Mouse (Mus musculus) heart, postnatal 0 days (tissue): ENCODE results near the gene Cybc1. TPM values are rescaled to one million over a fixed set of nuclear protein-coding genes. Genes with fewer than 3 reads are reported as not detected.

Experiments
- ATAC-seq: fragments of 200-750 bp; cut with Nextera tagmentation; 2 replicates; pipeline ENCODE4 v1.8.0; 2017; ENCODE audit warnings: low read depth, moderate number of reproducible peaks, moderate library complexity; ENCODE audit not compliant: insufficient read depth
- DNase-seq: peaks from one replicate; pipeline ENCODE4 v3.0.0-alpha.2; 2016; ENCODE audit warnings: low spot score
- H3K27ac ChIP-seq: fragments of 300-500 bp; sonication (generic); 2 replicates; pipeline ENCODE4 v1.5.1; 2014; ENCODE audit warnings: low read depth, mild to moderate bottlenecking
- H3K27me3 ChIP-seq: fragments of 300-500 bp; sonication (generic); 2 replicates; pipeline ENCODE4 v1.6.1; 2014; ENCODE audit warnings: low read length, mixed read lengths; ENCODE audit not compliant: control insufficient read depth, insufficient read depth
- H3K36me3 ChIP-seq: fragments of 300-500 bp; sonication (generic); replicated peaks from 2 replicates; pipeline ENCODE4 v1.6.1; 2014; ENCODE audit warnings: low read length, mixed read lengths; ENCODE audit not compliant: control insufficient read depth, insufficient read depth
- H3K4me1 ChIP-seq: fragments of 300-500 bp; sonication (generic); 2 replicates; pipeline ENCODE4 v1.6.1; 2014; ENCODE audit warnings: antibody characterized with exemption; ENCODE audit not compliant: control insufficient read depth, insufficient read depth
- H3K4me2 ChIP-seq: fragments of 300-500 bp; sonication (generic); 2 replicates; pipeline ENCODE4 v1.6.1; 2014; ENCODE audit warnings: low read depth, mild to moderate bottlenecking, low read length, moderate library complexity
- H3K4me3 ChIP-seq: fragments of 300-500 bp; sonication (generic); 2 replicates; pipeline ENCODE4 v1.5.1; 2014; ENCODE audit warnings: low read depth, low read length
- H3K9ac ChIP-seq: fragments of 300-500 bp; sonication (generic); replicated peaks from 2 replicates; pipeline ENCODE4 v1.6.1; 2014; ENCODE audit warnings: low read depth, low read length, mixed read lengths
- H3K9me3 ChIP-seq: fragments of 300-500 bp; sonication (generic); replicated peaks from 2 replicates; pipeline ENCODE4 v1.6.1; 2016; ENCODE audit warnings: low read length; ENCODE audit not compliant: control insufficient read depth
- CTCF ChIP-seq: IDR thresholded peaks from 2 replicates; pipeline ENCODE4 v1.5.1; 2016; ENCODE audit warnings: antibody characterized with exemption, control low read depth, low read depth
- EP300 ChIP-seq: IDR thresholded peaks from 2 replicates; pipeline ENCODE4 v1.6.1; 2016; ENCODE audit warnings: antibody characterized with exemption, low read depth
- WGBS: fragments of 180-500 bp; shearing (Covaris S2); extraction: QIAGEN DNeasy Blood & Tissue Kit; methylation state at CpG from one replicate; pipeline ENCODE4 v1.1.7; 2014; 5-methylcytosine and 5-hydroxymethylcytosine counted together
- polyA plus RNA-seq: library from polyadenylated mRNA; unstranded; fragments of >200 nt; fragmentation: Nextera tagmentation; extraction: Ambion mirVana; gene quantifications from 2 replicates; pipeline ENCODE4 v1.2.1, GENCODE M21; 2015
- total RNA-seq: library from RNA; depleted of rRNA; stranded (reverse); fragments of >200 nt; gene quantifications from 2 replicates; pipeline ENCODE4 v1.2.3, GENCODE M21; 2014; ENCODE audit warnings: low replicate concordance

Cybc1 gene
- total and polyA plus RNA-seq, 2 experiments from 2014 or later: 12.4 to 13.0 TPM

- Histone ChIP-seq H3K4me1 (peaks cover 19% of the 10 kb centered on the region), H3K27ac (peak overlapping the region; percentile 99), H3K9ac (no peak overlapping the region), H3K4me2 (peak overlapping the region; percentile 73), H3K9me3 (no peaks in the 10 kb centered on the region), H3K4me3 (no peak overlapping the region), H3K27me3 (no peaks in the 10 kb centered on the region), H3K36me3 (no peaks in the 10 kb centered on the region)
- no peak for DNase-seq
- ATAC-seq: no peak
- WGBS: 31% methylated on average over 9 of the region's 9 CpGs
- TF ChIP-seq CTCF: peak; percentile 46
- TF ChIP-seq EP300: no peak
Observed at GRCm38 (mm10) chr11:121235475-121236238, 6.5 kb upstream of the Cybc1 start.

GRCm38 (mm10) chr11:121232706-121233105 is 3.6 kb upstream of the Cybc1 start:
- H3K27ac ChIP-seq: peak overlapping the region; percentile 7; the same call in 1 of the 2 replicates
- H3K4me1 ChIP-seq: peaks cover 16% of the 10 kb centered on the region
- no peak for DNase-seq
- no peaks in the 10 kb centered on the region for H3K36me3 ChIP-seq
- H3K4me3 ChIP-seq: no peak overlapping the region
- no peak overlapping the region for H3K9ac ChIP-seq
- no peak for TF ChIP-seq CTCF
- no peak for TF ChIP-seq EP300
- no peaks in the 10 kb centered on the region for H3K27me3 ChIP-seq
- no peak overlapping the region for H3K4me2 ChIP-seq
- H3K9me3 ChIP-seq: no peaks in the 10 kb centered on the region
- WGBS: 20% methylated on average over 4 of the region's 4 CpGs
- ATAC-seq: no peak

GRCm38 (mm10) chr11:121231628-121232291 is 2.6 kb upstream of the Cybc1 start:
- H3K4me1 ChIP-seq: peaks cover 17% of the 10 kb centered on the region
- no peaks in the 10 kb centered on the region for H3K27me3 ChIP-seq
- H3K9ac ChIP-seq: no peak overlapping the region
- no peaks in the 10 kb centered on the region; the same call in 1 of the 2 replicates for H3K36me3 ChIP-seq
- H3K9me3 ChIP-seq: no peaks in the 10 kb centered on the region
- WGBS: 37% methylated on average over 4 of the region's 4 CpGs
- TF ChIP-seq EP300 (no peak), CTCF (no peak)
- H3K27ac ChIP-seq: peak overlapping the region; percentile 59
- no peak for ATAC-seq
- peak; percentile 64 for DNase-seq
- H3K4me3 ChIP-seq: no peak overlapping the region
- no peak overlapping the region for H3K4me2 ChIP-seq

- Histone ChIP-seq H3K4me3 (no peak overlapping the region), H3K9me3 (no peaks in the 10 kb centered on the region), H3K4me2 (no peak overlapping the region), H3K4me1 (peaks cover 15% of the 10 kb centered on the region), H3K27me3 (no peaks in the 10 kb centered on the region), H3K27ac (peak overlapping the region; percentile 59), H3K9ac (no peak overlapping the region), H3K36me3 (peaks cover 5% of the 10 kb centered on the region; the same call in 1 of the 2 replicates)
- WGBS: 81% methylated on average over 4 of the region's 4 CpGs
- ATAC-seq (no peak), DNase-seq (no peak)
- TF ChIP-seq CTCF (no peak), EP300 (no peak)
Observed at GRCm38 (mm10) chr11:121231191-121231590, 2.1 kb upstream of the Cybc1 start.

GRCm38 (mm10) chr11:121228129-121229017 is 749 bp downstream of the Cybc1 start:
- Histone ChIP-seq H3K27ac (peak overlapping the region; percentile 79), H3K4me3 (peak overlapping the region; percentile 77), H3K9me3 (no peaks in the 10 kb centered on the region), H3K4me2 (peak overlapping the region; percentile 90), H3K4me1 (peaks cover 9% of the 10 kb centered on the region), H3K9ac (peak overlapping the region; percentile 68), H3K27me3 (no peaks in the 10 kb centered on the region), H3K36me3 (peaks cover 33% of the 10 kb centered on the region)
- WGBS: 15% methylated on average over 21 of the region's 21 CpGs
- ATAC-seq: 0 out of 2 replicates have a peak, but pooled peaks have one; percentile 12
- no peak for DNase-seq
- TF ChIP-seq CTCF: no peak
- TF ChIP-seq EP300: no peak
